Mouse (Mus musculus) heart, adult 18-20 months (tissue): ENCODE data around the gene Isy1. TPM values are rescaled to one million over a fixed set of nuclear protein-coding genes. Genes with fewer than 3 reads are reported as not detected.

Source experiments
- DNase-seq, 2 experiments: peaks; one replicate each; pipeline ENCODE4 v3.0.0; 2021 to 2022; ENCODE audit warnings: mixed read lengths in 1 of 2
- long read RNA-seq, 2 experiments: library from polyadenylated mRNA; stranded (forward); transcript quantifications; one replicate each; pipeline ENCODE4 v2.0.0; 2021
- total RNA-seq, 2 experiments: library from RNA; stranded (reverse); gene quantifications; 2 replicates each; pipeline ENCODE4 v1.2.3; 2021

Gene Isy1
- total RNA-seq = 10 to 100 TPM; 21.1 to 23.9 TPM
- long read RNA-seq, experiment 1, full-length matches to known transcripts = 6 of 7 reads
- long read RNA-seq, experiment 1, partial matches to known transcripts = 0 of 7 reads
- long read RNA-seq, experiment 1, other reads (novel, unspliced or antisense) = 1 of 7 reads
- long read RNA-seq, experiment 2, full-length matches to known transcripts = 7 of 8 reads
- long read RNA-seq, experiment 2, partial matches to known transcripts = 0 of 8 reads
- long read RNA-seq, experiment 2, other reads (novel, unspliced or antisense) = 1 of 8 reads

DNA sequence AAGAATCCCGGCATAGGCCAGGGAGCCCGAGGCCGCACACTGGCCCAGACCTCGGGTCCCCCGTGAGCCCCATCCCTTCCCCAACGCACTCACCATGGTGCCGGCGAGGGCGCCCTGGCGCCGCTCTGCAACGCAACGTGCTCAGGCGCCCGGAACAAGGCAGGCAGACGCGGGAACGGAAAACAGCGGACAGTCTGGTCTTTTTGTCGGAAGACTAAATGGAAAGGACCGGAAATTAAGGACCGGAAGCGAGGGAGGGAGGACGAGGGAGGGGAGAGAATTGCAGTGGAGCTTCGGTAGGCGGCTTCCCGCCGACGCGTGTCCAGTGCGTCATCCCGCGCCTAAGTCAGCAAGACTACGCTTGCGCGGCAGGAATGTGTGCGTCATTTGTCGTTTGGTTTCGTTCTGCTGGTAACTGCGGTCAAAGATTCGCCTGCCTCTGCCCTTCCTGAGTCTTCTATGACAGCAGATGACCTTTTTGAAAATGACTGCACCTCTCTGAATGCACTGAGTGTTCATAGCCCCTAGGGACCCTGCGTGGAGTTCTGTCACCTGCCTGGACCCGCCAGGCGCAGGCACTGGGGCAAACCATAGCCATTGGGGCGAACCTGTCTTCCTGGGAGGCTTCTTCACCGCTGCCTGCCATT lies at the start of gene Isy1:
TSS of gene Isy1 (minus strand) at position 248 of the 647 bp plus-strand sequence.
- peak; percentile 95 to 97 for DNase-seq

DNA sequence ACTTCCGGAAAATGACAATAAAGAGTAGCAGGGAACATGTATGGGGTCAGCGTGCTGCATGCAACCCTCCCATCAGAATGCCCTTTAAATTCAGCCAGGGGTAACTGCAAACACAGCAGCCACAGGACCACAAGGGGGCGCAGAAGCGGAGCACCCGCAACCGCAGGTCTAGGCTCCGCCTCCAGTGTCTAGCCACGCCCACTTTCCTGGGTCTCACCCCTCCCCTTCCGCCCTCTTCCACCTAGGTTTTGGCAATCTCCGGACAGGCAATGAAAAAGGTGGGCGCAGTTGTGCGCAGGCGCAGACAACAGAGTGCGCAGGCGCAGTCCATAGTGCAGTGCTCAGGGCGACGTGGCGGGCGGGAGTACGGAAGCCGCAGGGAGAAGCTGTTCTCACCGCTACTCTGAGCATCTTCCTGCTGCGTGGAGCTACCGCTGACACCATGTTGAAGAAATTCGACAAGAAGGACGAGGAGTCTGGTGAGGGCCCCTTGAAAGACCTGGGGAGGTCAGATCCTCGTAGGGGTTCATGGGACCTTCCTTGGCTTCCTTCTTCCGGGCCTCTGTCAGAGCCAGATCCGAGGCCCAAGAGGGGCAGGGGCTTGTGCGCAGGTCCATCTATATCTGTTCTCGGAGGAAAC lies 49.1 kb upstream of the Isy1 start, which contains the start of gene Copg1:
TSS of gene Copg1 (plus strand) at position 221 of the 640 bp plus-strand sequence.
- DNase-seq = peak; percentile 99 to 100

DNA sequence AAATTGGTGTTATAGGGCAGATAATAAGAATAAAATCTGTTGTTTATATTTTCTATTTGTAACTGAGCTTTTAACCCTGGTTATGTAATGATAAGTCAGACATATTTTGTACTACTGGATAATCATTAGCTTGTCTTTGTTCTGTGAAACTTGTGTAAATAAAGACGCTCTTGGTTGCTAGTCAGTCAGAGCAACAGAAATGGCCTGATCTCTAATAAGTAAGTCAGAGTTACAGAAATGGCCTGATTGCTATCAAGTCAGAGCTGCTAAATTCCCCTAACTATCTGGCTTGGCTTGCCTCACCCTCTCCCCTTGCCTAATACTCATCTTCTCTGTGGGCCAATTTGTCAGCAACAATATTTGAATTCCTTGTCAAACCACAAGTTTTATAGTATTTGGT lies 48.1 kb upstream of the Isy1 start:
- DNase-seq = no peak

- DNase-seq = no peak
Measured at GRCm38 (mm10) chr6:87882816-87883215, 44.2 kb upstream of the Isy1 start.

DNA sequence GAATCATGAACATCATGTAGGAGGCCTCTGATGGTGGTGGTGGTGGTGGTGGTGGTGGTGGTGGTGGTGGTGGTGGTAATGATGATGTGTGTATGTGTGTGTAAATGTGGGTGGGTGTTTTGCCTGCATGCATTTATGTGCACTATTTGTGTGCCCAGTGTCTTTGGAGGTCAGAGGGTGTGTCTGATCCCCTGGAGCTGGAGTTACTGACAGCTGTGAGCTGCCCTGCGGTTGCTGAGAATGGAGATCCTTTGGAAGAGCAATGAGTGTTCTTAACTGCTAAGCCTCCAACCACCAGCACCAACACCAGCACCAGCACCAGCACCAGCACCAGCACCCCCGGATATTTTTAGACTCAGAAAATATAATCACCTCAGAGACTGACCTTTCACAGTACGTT lies 43.6 kb upstream of the Isy1 start:
- DNase-seq = no peak

GRCm38 (mm10) chr6:87879628-87880027 lies 41.0 kb upstream of the Isy1 start:
- DNase-seq = no peak

DNA sequence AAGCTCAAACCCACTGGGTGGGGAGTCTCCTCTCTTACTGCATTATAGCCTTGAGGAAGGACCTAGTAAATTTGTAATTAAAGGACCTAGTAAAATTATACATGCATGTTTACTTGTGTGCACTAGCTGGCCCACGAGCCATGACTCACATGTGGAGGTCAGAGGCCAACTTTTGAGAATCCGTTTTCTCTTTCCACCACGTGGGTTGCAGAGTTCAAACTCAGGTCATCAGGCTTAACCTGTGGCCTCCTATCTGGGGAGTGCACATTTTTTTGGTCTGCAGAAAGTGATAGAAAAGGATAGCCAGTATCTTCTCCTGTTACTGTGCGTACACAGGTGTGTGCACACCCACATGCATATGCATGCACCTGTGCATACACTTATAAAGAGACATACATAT lies 40.4 kb upstream of the Isy1 start:
- no peak for DNase-seq

- DNase-seq = peak; percentile 69 to 80
Measured at GRCm38 (mm10) chr6:87876068-87876643, 37.6 kb upstream of the Isy1 start.

- DNase-seq = no peak
Measured at GRCm38 (mm10) chr6:87875562-87875961, 37.0 kb upstream of the Isy1 start.

- peak; percentile 83 to 87 for DNase-seq
Measured at GRCm38 (mm10) chr6:87875083-87875482, 36.5 kb upstream of the Isy1 start.

DNA sequence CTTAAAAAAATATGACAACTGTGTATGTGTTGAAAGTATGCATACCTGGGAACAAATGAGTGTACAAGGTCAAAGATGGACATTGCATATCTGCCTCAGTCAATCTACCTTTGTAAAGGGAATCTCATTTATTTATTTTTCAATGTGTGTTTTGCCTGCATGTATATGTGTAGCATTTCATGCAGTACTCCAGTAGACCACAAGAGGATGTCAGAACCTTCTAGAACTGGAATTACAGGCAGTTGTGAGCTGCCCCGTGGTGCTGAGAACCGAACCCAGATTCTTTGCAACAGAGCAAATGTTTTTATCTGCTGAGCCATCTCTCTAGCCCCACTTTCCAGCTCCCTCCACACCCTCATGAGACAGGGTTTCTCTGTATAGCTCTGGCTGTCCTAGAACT lies 35.4 kb upstream of the Isy1 start:
- no peak for DNase-seq

- peak; percentile 52 to 86 for DNase-seq
Measured at GRCm38 (mm10) chr6:87873104-87873503, 34.5 kb upstream of the Isy1 start.

DNA sequence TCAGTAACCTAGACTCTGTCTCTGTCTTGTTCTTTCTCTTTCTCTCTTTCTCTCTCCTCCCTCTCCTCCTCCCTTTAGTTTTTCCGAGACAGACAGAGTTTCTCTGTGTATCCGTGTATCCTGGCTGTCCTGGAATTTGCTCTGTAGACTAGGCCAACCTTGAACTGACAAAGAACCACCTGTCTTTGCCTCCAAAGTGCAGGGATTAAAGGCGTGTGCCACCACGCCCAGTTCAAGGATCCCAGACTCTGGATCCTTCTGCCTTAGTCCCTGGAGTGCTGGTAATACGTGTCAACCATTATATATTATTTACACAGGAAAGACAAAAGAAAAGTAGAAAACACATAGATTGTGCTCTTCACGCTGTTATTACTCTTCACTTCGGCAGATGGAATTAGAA lies 32.6 kb upstream of the Isy1 start:
- no peak for DNase-seq

DNA sequence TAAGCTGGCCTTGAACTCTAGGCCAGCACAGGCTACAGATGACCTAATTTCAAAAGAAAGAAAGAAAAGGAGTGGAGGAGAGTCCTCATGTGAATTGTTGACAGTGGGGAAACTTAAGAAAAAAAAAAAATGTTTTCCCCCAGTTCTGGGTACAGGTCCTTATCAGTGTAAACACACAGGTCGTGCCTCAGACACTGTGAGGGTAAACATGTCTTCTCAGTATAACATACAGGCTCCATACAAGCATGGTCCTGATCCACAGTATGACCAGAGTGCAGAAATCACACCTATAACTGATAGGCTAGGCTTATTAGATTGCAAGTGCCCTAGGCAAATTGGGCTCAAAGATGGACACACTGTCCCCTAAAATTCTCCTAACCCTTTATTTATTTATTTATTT lies 31.8 kb upstream of the Isy1 start:
- no peak for DNase-seq

DNA sequence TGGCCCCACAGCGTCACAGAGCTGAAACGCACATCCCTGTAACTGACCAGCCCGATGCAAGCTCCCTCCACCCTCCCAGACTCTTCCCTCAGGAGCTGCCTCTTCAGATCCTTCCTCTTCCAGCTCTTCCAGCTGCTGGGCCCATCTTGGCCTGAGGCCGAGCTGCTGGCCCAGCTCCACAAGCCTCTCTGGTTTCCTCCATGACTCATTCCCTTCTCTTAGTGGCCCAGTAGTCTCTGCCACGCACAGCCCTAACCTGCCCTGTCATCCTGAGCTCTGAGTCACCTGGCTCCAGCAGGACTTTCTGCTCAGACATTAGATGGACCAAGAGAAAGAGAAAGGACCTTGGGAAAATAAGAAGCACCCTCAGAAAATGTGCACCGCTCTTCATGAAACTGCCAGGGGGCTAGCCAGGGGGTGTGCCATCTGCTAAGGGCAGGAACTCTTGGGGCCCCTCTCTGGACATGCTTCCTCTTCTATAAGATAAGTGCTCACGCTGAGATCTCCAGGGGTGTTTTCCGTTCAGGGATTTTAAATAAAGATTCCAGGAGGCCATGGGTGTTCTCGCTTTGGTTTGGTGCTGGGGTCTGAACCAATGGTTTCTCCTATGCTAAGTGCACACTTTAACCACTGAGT lies 30.4 kb upstream of the Isy1 start:
- DNase-seq = peak; percentile 90 to 91

DNA sequence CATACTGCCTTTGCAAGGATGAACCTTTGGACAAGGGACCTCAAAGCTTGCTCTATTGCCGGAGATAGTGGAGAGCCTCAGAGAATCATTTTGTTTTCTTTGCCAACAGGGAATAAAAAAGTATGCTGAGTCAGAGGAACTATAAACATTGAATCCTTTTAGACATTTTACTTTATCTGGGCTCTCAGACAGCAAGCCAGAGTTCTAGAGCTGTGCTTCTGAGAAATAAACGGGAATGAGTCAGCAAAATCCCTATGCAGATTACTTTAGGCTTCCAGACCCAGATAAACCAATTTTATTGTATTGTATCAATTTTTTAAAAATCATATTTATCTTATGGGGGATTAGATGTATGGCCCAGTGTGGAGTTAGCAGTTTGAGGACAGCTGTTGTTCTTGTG lies 28.7 kb upstream of the Isy1 start:
- no peak for DNase-seq

- DNase-seq = peak; percentile 32 to 56
Measured at GRCm38 (mm10) chr6:87866211-87866610, 27.6 kb upstream of the Isy1 start.

- DNase-seq = no peak
Measured at GRCm38 (mm10) chr6:87857071-87857470, 18.5 kb upstream of the Isy1 start.

GRCm38 (mm10) chr6:87853446-87853845 lies 14.8 kb upstream of the Isy1 start:
- DNase-seq = no peak

GRCm38 (mm10) chr6:87851871-87852270 lies 13.3 kb upstream of the Isy1 start:
- DNase-seq = no peak

DNA sequence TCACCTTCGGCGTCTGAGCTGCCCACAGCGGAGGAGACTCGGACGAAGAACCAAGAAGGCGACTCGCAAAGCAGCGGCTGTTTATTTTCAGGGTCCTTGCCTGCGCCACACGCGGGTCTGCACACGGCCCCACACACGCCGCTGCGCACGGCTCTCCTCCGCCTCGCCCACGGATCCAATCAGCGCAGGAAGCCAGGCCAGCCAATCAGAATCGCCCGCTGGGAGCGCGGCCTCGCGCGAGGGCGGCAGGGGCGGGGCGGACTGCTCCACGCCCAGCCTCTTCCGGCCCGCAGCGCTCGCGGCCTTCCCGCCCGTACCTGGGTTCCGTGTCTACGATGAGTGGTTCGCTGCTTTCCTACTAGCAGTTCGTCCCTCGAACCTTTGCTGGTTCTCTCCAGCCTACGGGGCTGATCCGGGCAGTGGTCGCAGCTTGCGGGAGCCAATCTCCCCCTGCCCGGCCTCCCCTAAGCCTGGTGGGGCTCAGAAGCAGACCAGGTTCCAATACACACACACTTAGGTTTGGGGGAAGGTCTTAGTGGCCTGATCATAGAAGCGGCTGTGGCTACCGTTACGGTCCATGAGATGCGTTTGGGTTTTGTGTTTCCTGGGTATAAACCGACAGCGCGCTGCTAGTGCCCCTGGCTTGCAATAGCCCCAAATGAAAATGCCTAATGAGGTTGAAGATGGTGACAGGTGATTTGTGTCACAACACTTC lies 12.5 kb upstream of the Isy1 start, which contains the start of gene Cnbp:
TSS of gene Cnbp (minus strand) at position 207 of the 715 bp plus-strand sequence.
- peak; percentile 97 to 98 for DNase-seq
